Mouse (Mus musculus) fibroblast of lung, adult 2 months (primary cell): ENCODE data around the gene Atp2c1.

ENCODE experiments used
- DNase-seq: peaks from one replicate; pipeline ENCODE4 v3.0.0-alpha.2; 2011; ENCODE audit warnings: low read depth

Gene Atp2c1

GRCm38 (mm10) chr9:105363520-105364231 is 163.4 kb downstream of the Atp2c1 start:
- no peak for DNase-seq

GRCm38 (mm10) chr9:105362181-105362580 is 164.9 kb downstream of the Atp2c1 start:
- DNase-seq, result no peak
